In genomic region chr10:13932147-13932546, GRCm38 (mm10) we compare ENCODE assay signal across 18 mouse cellular contexts.
"Had no signal": no experiment of that assay in that cellular context is flagged by ENCODE, and none has a peak within 500 bp of the region (broad histone marks: within the 10 kb centered on the region; RNA-seq: fewer than 3 reads in every experiment).

No protein-coding gene starts in this region.

- H3K27ac ChIP-seq: macrophage; midbrain, embryonic 13.5 days; midbrain, embryonic 15.5 days; neural tube, embryonic 12.5 days had no signal

- H3K36me3 ChIP-seq: midbrain, embryonic 13.5 days; midbrain, embryonic 15.5 days; neural tube, embryonic 12.5 days had no signal

- H3K9ac ChIP-seq: lung, embryonic 14.5 days; midbrain, embryonic 13.5 days; midbrain, embryonic 15.5 days; neural tube, embryonic 12.5 days had no signal

- DNase-seq: lung, adult 18-20 months; lung, embryonic 14.5 days; lung, postnatal 10 days; lung, postnatal 36 days; retina, postnatal 1 day; right cerebral cortex, adult 18-20 months; right cerebral cortex, postnatal 25 days; right cerebral cortex, postnatal 4 days; spleen, adult 18-20 months; thymus, adult 18-20 months; thymus, postnatal 14 days; thymus, postnatal 36 days had no signal

- H3K27me3 ChIP-seq: midbrain, embryonic 13.5 days; midbrain, embryonic 15.5 days; neural tube, embryonic 12.5 days had no signal

- H3K4me2 ChIP-seq: lung, embryonic 14.5 days; midbrain, embryonic 11.5 days; midbrain, embryonic 13.5 days; midbrain, embryonic 15.5 days; neural tube, embryonic 12.5 days had no signal

- ATAC-seq: midbrain, embryonic 13.5 days; midbrain, embryonic 15.5 days had no signal

- H3K9me3 ChIP-seq: megakaryocyte, embryonic 14.5 days; midbrain, embryonic 13.5 days; midbrain, embryonic 15.5 days; neural tube, embryonic 12.5 days had no signal

- H3K4me3 ChIP-seq: megakaryocyte, embryonic 14.5 days; midbrain, embryonic 13.5 days; midbrain, embryonic 15.5 days; neural tube, embryonic 12.5 days had no signal

- H3K4me1 ChIP-seq: midbrain, embryonic 13.5 days; midbrain, embryonic 15.5 days; neural tube, embryonic 12.5 days had no signal
